Mouse (Mus musculus) kidney, adult 11 months (tissue): Measurements from ENCODE around the gene Mthfd1l.

Experiments
- DNase-seq: peaks from one replicate; pipeline ENCODE4 v3.0.0; 2022

The Mthfd1l gene

DNA sequence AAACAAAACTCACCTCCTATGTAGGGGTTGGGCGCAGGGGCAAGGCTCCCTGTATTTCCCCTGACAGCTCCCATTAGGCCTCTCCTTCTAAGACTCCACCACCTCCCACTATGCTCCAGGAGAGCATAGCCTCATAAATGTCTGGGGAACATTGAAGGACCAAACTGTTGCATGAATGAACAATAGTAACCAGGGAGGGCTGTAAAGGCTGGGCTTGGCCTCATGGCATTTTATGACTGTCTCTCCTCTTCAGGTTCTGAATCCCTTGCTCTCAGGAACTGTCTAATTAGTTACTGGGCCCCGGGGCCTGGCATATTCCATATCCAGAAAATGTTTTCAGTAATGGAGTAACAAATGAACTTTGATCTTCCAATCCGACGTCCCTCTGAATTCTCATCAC is 112.0 kb downstream of the Mthfd1l start:
- DNase-seq: no peak

DNA sequence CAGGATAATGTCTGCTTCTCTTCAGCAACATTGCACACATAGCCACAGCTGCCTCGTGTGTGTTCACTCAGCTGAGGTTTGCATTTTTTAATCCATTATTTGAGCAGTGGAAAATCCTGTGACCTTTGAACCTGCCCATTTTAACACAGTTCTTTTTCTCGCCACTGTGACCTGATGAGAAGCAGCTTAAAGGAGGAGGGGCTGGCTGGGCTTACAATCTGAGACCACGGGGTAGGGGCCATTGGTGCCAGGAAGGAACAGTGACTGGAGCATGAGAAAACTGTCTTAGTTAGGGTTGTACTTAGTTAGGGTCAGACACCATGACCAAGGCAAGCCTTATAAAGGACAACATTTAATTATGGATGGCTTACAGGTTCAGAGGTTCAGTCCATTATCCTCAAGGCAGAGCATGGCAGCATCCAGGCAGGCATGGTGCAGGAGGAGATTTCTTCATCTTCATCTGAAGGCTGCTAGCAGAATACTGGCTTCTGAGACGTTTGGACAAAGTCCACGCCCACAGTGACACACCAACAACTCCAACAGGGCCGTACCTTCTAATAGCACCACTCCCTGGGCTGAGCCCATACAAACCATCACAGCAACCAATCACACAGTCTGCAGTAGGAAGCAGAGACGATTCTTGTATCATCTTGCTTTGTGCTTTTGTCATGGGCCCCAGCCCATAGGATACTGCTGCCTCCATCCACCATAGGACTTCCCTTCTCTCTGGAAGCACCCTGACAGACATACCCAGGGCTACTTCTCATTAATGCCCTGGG is 112.6 kb downstream of the Mthfd1l start:
- DNase-seq: no peak

DNA sequence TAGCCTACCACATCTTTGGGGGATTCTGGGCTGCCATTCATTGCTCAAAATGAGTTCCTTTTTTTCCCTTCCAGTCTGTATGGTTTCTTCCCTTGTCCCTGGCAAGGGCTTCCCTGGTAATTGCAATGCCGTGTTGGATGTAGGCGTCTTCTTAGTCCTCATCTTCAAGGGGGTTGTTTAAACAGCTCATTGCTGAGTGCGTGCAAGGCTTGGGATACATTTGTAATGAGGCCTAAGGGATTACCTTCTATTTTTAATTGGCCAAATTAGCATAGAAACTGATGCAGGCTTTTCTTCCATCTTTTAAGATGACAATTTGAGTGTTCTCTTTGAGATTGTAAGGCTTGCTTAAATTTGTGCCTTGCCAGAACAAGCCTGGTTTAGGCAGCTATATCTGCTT is 114.6 kb downstream of the Mthfd1l start:
- DNase-seq: no peak

DNA sequence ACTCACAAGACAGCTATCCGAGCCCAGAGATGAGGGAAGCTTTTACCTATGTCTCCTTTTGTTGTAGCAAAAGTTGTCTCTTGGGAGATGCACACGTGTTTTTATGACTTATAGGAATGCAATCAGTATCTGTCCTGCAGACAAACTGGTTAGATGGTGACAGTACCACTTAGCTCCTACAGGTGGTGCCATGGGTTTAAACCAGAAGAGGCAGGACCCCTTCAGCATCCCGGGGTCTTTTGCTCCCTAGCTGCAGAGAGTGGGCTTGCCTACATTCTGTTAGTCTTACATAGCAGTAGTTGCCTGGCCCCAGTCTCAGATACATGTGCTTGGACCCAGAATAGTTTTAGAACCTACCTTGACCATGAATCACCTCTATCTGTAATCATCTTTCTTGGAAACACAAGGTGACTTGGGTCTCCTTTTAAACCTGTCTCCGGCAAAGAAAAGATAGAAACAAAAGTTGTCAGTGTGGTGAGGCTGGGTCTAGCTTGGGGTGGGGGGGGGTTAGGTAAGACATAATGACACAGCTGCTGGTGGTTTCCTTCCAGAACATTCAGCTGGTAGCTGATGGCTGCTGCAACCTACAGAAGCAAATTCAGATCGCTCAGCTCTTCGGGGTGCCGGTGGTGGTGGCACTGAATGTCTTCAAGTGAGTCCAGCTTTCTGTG is 116.0 kb downstream of the Mthfd1l start:
- DNase-seq: no peak

DNA sequence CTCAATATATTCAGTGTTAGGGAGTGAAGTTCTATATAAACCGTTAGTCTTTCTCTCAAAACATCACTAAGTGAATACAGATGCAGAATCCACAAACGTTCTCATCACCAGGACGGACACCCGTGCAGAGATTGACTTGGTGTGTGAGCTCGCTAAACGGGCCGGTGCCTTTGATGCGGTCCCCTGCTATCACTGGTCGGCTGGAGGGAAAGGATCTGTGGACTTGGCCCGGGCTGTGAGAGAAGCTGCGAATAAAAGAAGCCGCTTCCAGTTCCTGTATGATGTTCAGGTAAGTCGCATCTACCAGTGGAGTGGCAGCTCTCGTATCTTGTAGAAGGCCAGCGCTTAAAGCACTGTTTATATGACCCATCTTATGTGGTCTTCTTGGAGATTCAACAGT is 117.0 kb downstream of the Mthfd1l start:
- no peak for DNase-seq

DNA sequence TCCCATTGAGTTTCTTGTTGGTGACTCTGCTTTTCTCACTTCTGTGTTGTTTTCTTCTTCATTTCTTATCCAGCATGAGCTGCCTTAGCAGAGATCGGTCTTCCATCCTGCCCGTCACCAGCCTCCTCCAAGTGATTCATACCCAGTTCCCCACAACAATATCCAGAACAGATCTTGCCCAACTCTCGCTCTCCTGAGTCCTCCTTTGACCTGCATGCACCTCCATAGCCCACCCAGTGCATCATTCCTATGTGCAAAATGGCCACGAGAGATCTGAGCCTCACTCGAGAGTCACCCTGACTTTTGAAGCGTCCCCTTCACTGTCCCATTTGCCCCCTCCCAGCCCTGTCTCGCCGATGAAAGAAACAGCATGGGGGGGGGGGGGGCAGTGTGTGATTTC is 120.1 kb downstream of the Mthfd1l start:
- DNase-seq: no peak

DNA sequence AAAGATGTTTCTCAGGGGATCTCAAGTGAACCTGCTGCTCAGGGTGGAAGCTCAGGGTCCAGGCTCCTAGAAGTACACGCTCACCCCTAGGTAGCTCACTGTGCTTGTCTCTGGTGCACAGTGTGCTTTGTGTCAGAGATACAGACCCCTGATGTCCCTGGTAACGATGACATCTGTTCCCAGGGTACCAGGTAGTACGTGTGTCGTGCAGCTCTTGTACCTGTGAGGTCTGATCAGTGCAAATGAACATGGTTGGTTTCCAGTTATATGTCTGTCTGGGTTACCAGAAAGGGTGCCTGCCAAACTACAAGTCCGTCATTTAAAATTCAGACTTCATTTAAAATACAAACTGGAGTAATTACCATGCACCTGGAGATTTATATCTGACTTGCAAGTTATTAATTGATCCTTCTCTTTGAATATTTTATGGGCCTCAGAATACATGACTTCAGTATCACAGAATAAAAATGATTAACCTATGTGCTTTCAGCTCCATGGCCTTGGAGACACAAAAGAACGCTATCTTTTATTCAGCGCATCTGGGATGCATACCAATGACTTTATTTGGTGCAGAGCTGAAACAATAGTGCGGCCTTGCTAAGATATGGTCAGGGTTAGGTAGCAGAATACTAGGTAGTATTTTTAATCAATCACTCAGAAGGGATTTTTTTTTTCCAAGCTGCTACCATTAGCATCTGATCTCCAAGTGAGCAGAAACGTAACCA is 121.3 kb downstream of the Mthfd1l start:
- DNase-seq: no peak

DNA sequence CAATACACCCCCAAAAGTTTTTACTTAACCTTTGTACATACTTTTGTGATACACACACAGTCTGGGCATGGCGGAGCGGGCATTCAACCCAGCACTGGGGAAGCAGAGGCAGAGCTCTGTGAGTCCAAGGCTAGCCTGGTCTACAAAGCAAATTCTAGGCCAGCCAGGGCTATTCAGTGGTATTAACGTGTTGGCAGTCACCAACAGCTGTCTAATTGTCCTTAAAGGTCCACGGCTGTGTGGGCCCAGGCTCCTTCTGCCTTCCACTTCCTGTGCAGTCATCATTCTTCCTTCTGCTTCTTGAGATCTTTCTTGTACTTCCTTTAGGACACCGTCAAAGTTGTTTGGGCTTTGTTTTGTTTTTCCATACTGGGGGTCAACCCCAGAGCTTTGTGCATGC is 123.2 kb downstream of the Mthfd1l start:
- DNase-seq: no peak

DNA sequence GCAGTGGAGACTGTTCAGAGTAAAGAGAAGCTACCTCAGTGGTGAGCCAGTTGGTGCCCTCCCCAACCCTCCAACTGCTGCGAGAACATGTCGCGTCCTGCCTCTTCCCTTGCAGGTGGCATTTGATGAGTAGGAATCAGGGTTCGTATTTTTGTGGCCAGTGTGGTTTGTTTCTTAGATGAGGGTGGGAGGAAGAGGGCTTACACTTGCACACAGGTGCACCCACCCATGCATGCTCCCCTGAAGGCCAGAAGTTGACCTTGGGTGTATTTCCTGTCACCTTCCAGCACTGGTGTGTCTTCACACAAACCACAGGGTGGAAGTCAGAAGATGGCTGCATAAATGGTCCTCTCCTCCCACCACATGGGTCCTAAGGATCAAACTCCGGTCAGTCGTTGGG is 127.1 kb downstream of the Mthfd1l start:
- no peak for DNase-seq

DNA sequence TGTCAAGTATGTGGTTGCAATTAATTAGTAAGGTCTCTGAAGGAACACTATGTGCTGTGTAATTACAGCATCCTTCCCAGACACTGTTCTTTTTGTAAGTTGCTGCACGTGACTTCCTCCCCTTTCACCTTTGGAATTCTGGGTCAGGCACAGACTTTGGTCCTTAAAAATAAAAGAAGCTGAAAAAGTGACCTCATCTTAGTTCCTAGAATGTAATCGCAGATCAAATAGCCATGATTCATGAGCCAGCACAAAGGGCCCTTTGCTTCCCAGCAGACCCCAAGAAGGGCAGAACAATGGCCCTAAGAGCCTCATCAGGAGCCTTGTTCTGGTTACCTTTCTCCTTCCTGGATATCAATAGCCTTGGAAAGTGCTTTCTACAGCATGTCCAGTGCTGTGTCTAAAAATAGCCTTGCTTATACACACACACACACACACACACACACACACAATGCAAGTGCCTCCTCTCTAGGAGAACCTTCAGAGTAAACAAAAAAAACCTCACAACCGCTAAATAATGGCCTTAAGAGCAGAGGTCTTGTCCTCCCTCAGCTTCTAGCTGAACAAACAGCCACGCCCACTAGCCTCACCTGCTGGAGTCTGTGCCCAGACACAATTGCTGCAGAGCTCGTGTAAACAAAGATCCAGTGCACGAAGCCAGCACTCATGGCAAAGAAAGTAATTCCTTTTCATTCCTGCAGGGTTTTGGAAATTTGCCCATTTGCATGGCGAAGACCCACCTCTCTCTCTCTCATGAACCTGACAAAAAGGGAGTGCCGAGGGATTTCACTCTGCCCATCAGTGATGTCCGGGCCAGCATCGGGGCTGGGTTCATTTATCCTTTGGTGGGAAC is 133.0 kb downstream of the Mthfd1l start:
- no peak for DNase-seq

DNA sequence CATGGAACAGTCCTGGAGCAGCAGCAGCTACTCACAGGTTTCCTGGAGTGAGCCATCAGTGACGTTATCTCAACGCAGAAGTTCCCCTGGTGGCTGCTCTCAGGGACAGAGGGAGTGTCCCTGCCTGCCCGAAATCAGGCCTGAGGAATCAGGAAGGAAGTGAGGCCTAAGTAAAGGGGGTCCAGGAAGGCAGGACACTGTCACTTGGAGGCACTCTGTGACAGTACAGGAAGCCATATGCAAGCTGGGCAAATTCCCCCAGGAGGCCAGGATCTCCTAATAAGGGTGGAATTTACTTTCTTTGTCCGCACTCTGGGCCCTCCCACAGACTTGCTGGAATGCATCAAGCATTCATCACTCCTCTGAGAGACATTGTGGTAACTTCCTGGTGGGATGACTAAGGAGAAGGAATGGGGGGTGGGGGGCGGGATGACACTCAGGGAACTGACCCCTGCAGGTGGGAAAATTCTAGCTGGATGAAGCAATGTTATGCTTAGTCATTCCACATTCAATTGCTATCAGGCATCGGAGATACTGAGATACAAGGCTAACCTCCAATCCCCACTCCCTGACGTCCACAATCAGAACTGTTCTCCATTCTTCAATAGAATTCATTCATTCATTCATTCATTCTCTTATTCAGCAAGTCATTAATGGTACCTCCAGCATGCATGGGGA is 134.9 kb downstream of the Mthfd1l start:
- DNase-seq: peak; percentile 73

DNA sequence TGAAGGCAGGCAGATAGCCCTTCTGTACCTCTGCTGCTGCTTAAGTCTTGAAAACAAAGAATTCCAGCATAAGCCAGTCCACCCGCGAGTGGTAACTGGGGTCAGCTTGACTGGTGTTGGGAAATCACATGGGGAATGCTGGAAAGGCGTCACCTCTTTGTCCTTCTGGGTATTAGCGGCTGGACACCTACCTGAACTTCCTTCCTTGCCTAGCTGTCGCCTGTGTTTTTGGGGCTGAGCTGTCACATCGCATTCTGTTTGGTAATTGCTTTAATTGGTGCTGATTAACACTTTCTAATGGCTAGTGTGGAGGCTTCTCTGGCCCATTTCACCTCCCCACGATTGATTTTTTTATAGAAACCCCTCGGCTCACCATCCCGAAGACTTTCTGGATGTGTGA is 135.5 kb downstream of the Mthfd1l start:
- no peak for DNase-seq

DNA sequence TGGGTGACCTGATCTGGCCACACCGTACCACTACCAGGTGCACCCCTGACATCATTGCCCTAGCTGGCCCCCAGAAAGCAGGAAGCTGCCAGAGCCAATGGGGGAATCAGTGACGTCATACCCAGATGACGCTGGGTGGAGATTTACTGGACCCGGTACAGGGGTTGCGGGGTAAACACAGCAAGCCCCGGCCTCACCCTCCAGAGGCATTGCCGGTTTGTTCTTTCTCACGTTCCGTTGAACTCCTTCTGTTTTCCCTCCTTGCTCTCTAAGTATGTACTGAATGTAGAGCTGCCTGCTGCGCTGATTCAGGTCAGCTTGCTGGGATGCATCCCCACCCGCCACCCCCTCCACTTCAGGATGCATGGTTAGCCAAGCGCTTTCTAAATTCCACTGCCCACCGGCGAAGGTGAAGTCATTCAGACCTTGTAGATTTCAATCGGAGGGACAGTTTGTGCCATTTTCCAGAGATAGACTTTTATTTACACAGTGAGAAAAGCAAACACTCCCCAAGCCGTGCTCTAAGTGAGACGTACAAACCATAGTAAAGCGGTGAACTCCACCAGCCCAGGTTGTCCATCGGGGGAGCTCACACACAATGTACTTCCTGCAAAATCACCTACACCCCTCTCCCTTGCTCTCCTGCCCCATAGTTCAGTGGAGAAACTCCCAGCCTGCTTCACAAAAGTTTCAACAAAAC is 138.3 kb downstream of the Mthfd1l start:
- peak; percentile 17 for DNase-seq

DNA sequence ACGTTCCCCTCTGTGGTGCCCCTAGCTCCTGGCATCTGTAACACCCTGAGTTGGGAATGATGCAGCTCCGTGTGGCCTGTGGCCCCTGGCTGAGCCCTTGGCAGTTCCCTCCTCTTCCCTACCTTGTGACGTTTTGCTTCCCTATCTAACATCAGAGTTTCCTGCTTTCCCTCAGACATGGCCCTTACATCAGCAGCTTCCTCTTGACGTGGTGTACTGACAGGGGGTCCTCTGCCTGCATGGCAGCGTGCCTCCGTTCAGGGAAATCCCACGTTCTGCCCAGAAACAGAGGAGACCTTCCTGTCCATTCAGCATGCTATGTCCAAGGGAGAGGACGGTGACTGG is 138.8 kb downstream of the Mthfd1l start:
- DNase-seq: peak; percentile 9

DNA sequence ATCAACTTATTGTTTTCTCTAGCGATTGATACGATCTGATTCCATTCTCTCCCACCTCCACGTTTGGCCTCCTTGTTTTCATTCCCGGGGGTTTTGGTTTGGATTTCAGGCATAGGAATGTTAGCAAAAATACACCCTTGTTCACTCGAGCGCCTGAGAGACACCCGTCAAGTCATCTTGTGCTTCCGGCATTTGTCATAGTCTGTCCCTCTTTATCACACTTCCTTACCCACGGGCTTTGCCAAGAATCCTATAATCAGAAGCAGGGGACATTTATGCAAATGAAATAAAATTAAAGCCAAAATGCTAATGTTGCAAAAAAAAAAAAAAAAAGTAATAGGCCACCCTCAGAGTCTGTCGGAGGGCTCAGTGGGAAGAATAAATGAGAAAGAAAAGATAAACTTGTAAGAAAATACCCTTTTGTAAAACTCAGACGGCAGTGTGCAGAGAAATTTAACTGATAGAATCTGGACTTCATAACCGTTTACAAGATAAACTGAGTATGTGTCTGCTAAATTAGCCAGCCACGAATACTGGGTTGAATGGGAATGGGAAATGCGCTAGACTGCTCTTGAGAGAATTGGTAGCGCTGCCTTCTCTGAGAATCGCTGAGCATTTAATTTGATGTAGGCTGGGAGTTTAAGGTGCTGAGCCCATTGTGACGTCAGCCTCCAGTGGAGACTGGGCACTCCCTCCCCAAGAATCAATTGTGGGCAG is 139.9 kb downstream of the Mthfd1l start:
- DNase-seq: no peak

DNA sequence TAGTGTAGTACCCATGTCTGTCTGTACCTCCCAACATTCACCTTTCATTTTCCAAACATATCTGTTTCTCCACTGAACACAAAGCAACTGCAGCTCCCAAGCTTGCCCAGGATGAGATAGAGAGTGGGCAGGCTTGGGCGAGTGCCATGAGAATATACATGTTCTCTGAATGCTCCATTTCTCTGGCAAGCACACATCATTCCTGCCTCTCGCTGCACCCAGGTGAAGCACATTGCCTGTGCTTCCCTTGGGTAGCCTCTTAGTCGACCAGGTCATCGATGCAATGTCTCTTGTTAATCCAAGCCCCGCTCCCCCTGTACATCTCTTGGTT is 140.4 kb downstream of the Mthfd1l start:
- no peak for DNase-seq

DNA sequence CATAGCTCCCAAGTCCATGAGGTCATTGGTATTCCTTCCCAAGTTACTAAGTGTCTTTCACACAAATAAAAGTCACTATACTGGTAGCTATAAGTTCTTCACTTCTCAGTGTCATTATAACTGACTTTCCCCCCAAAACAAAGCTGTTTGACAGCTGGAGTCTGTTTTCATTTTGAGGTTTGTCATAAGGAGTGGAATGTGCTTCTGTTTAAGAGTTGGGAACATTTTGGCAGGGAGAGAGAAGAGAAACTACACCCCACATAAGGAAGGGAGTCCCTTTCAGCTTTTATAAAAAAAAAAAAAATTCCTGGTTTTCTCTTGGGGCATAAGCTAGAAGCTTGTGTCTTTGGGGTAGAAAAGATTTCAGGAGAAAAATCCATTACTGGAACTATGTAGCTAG is 143.7 kb downstream of the Mthfd1l start:
- DNase-seq: no peak

DNA sequence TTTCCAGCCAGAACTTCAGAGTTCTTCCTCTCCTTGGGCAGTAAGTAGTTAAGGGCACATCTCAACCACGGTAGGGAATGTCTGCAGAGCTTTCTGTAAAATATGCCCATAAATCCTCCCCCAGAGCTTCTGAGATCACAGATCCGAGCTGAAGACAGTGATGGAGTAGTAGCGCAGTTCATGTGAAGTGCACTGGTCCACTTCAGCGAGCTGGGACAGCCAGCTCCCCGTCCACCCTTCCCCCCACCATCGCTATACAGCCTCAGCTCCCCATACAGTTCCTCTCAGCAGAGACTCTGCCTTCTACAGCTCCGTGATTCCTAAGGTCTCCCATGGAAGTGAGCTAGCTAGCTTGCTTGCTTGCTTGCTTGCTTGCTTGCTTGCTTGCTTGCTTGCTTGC is 144.2 kb downstream of the Mthfd1l start:
- no peak for DNase-seq

DNA sequence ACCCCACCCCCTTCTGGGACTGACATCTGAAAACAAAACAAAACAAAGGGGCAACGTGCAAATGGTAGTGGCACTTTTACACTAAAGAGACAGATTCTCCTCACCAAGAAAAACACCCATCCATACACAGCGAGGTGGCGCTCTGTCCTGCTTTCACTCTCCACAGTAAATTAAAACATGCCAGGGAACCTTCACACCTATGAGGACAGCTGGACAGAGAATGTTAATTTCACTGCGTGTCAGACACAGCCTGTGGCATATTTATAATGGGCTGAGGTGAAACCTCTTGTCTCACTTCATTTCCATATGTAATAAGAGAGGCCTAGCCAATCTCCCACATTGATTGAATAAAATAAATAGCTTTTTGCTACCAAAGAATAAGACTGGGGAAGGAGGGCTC is 146.4 kb downstream of the Mthfd1l start:
- no peak for DNase-seq

DNA sequence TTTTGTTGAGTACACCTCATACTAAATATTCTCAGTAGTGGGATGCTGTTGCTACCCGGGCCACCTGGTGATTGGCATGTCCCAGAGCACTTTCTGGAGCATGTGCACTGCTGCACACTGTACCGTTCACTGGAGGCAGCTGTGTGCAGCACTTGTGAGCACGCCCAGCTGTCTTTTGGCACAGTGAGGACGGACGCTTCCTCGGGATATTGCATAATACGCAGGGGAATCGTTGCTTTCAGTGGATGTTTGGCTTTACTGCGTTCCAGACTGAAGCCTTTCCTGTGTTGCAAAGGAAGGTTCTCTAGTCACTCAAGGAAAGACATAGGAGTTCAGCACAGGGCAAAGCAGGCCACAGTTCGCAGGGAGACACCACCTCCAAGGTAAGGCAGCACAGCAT is 147.8 kb downstream of the Mthfd1l start:
- peak; percentile 57 for DNase-seq

DNA sequence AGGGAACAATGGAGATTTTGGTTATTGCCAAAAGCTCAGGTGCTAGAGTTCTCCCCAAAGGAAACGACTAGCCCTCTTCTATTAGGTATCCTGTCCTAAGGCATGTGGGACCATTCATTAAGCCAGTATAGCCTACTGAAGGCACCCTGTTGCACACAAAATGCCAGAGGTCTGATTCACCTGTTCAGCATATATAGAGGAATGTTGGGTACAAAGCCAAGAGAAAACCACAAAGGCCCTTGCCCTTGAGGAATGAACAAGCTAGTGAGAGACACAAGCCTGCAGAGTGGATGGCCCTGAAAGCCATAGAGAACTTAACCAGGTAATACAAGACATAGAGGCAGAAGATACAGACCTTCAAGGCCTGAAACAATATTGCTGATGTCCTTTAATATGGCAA is 148.3 kb downstream of the Mthfd1l start:
- DNase-seq: no peak
